In the genomic region with DNA sequence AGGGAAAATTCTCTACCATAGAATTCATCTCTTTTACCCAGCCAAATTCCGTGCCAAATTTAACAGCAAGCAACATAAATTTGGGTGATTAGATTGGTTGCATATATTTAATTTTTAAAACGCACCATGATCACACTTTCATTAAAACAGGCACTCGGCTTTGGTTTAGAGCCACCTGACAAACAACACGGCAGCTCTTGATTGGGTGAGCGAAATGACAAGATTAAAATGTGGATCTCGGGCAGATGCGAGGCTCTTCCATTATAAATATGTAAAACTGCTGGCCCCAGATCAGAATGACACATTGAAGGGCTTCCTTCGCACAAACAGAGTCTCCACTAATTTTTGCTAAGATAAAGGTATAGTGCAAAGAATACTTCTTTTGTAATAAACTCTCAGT, we compare ENCODE assay signal across 15 mouse cellular contexts.
DNase-seq lines count a peak whose midpoint lies in the region; ATAC-seq and TF ChIP-seq lines count a peak whose summit lies in the region.
"Had no signal": no experiment of that assay in that cellular context is flagged by ENCODE, and none has a peak within 500 bp of the region (broad histone marks: within the 10 kb centered on the region; RNA-seq: fewer than 3 reads in every experiment).

No protein-coding gene starts in this region.

- peak; percentile 53 to 69 for DNase-seq in cerebellum, postnatal 10 days
- no peak for DNase-seq in cerebellum, adult 9-10 months
- no peak for DNase-seq in hindbrain, embryonic 10.5 days (ENCODE audit: low spot score)
- peak; percentile 90 for DNase-seq in brain, embryonic 14.5 days (ENCODE audit: low read depth)
- DNase-seq in layer of hippocampus, postnatal 14 days (ENCODE audit: low spot score in 2 of 2): peak; percentile 39 to 52
- no peak for DNase-seq in embryonic facial prominence, embryonic 10.5 days (ENCODE audit: low spot score)
- DNase-seq in spleen, postnatal 10 days (ENCODE audit: low spot score in 2 of 2): no peak
- DNase-seq: gastrocnemius, postnatal 14 days; thymus, adult 2 months had no signal

- TF ChIP-seq POLR2A in brain, embryonic 14.5 days (IDR thresholded peaks at IDR 0.05; ENCODE audit: borderline replicate concordance, extremely low read depth, insufficient read depth, insufficient read length, poor library complexity, severe bottlenecking): no peak

- no peak overlapping the region for H3K4me2 ChIP-seq in hindbrain, embryonic 13.5 days
- H3K4me2 ChIP-seq: heart, embryonic 11.5 days; liver, embryonic 15.5 days had no signal

- peaks cover 29% of the 10 kb centered on the region for H3K4me1 ChIP-seq in hindbrain, embryonic 13.5 days (replicated peaks)
- H3K4me1 ChIP-seq in hindbrain, embryonic 10.5 days (replicated peaks): no peaks in the 10 kb centered on the region; the same call in 1 of the 2 replicates
- H3K4me1 ChIP-seq in embryonic facial prominence, embryonic 10.5 days: no peaks in the 10 kb centered on the region
- H3K4me1 ChIP-seq: liver, embryonic 15.5 days had no signal

- H3K9ac ChIP-seq in hindbrain, embryonic 13.5 days: no peak overlapping the region
- H3K9ac ChIP-seq: liver, embryonic 15.5 days had no signal

- no peak for ATAC-seq in hindbrain, embryonic 13.5 days (ENCODE audit: low FRiP score)
- ATAC-seq: Patski had no signal

- 55% methylated on average over 8 of the region's 8 CpGs for WGBS in hindbrain, embryonic 13.5 days
- WGBS in hindbrain, embryonic 10.5 days: 89% methylated on average over 8 of the region's 8 CpGs
- 97% methylated on average over 8 of the region's 8 CpGs for WGBS in embryonic facial prominence, embryonic 10.5 days

- no peaks in the 10 kb centered on the region for H3K27me3 ChIP-seq in hindbrain, embryonic 13.5 days
- no peaks in the 10 kb centered on the region for H3K27me3 ChIP-seq in hindbrain, embryonic 10.5 days (ENCODE audit: insufficient read depth, poor library complexity, severe bottlenecking)
- H3K27me3 ChIP-seq in embryonic facial prominence, embryonic 10.5 days (replicated peaks; ENCODE audit: low read depth, poor library complexity, severe bottlenecking): no peaks in the 10 kb centered on the region
- H3K27me3 ChIP-seq: CH12.LX; liver, embryonic 15.5 days; Patski had no signal

- H3K27ac ChIP-seq in hindbrain, embryonic 13.5 days: peak overlapping the region; percentile 78
- no peak overlapping the region for H3K27ac ChIP-seq in hindbrain, embryonic 10.5 days
- H3K27ac ChIP-seq in embryonic facial prominence, embryonic 10.5 days (replicated peaks): no peak overlapping the region
- H3K27ac ChIP-seq: liver, embryonic 15.5 days had no signal

- no peaks in the 10 kb centered on the region for H3K36me3 ChIP-seq in hindbrain, embryonic 13.5 days
- peaks cover 24% of the 10 kb centered on the region for H3K36me3 ChIP-seq in hindbrain, embryonic 10.5 days
- peaks cover 73% of the 10 kb centered on the region for H3K36me3 ChIP-seq in embryonic facial prominence, embryonic 10.5 days (replicated peaks)
- H3K36me3 ChIP-seq: liver, embryonic 15.5 days had no signal

- H3K9me3 ChIP-seq in hindbrain, embryonic 13.5 days: no peaks in the 10 kb centered on the region
- no peaks in the 10 kb centered on the region for H3K9me3 ChIP-seq in hindbrain, embryonic 10.5 days
- no peaks in the 10 kb centered on the region for H3K9me3 ChIP-seq in embryonic facial prominence, embryonic 10.5 days
- H3K9me3 ChIP-seq: liver, embryonic 15.5 days had no signal

- no peak for TF ChIP-seq CTCF in brain, embryonic 14.5 days (IDR thresholded peaks at IDR 0.05; ENCODE audit: borderline replicate concordance, extremely low read depth, insufficient read depth, insufficient read length)

- no peak overlapping the region for H3K4me3 ChIP-seq in hindbrain, embryonic 13.5 days
- H3K4me3 ChIP-seq in hindbrain, embryonic 10.5 days: no peak overlapping the region
- no peak overlapping the region for H3K4me3 ChIP-seq in embryonic facial prominence, embryonic 10.5 days
- H3K4me3 ChIP-seq: erythroblast, embryonic 14.5 days; liver, embryonic 15.5 days had no signal

Comparison
In these comparisons a context has a peak if more than half of its experiments do, and no peak if none do; other contexts are left out.
1. DNase-seq: peak in cerebellum, postnatal 10 days (2 of 2), brain, embryonic 14.5 days (single experiment) and layer of hippocampus, postnatal 14 days (2 of 2); none in cerebellum, adult 9-10 months (single experiment), hindbrain, embryonic 10.5 days (single experiment), embryonic facial prominence, embryonic 10.5 days (single experiment) and spleen, postnatal 10 days (0 of 2).